ENCODE assay signal across 10 mouse cellular contexts in the genomic region with DNA sequence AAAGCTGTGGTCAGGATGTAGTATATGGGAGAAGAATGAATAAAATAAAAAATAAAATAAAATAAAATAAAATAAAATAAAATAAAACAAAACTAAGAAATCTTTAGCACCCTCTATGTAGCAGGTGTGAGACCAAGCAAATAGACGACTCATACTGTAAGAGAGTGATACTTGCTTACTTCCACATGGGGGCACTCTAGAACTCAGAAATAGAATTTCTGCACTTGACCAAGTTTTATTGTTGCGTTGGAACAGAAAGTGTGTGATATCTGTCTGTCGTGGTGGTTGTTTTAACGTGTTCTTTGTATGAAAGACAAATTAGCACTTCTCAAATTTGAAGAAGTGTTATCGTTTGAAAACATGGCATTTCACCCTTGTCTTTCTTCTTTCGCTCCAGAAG.
DNase-seq lines count a peak whose midpoint lies in the region; ATAC-seq and TF ChIP-seq lines count a peak whose summit lies in the region.
"Had no signal": no experiment of that assay in that cellular context is flagged by ENCODE, and none has a peak within 500 bp of the region (broad histone marks: within the 10 kb centered on the region; RNA-seq: fewer than 3 reads in every experiment).

No protein-coding gene starts in this region.

- DNase-seq in left cerebral cortex, adult 2 months (ENCODE audit: extremely low spot score in 1 of 2, low spot score in 2 of 2), result no peak
- DNase-seq in left cerebral cortex, adult 8-10 months (ENCODE audit: low spot score in 2 of 2), result no peak
- peak; percentile 8 for DNase-seq in MEL (ENCODE audit: low read depth, low spot score)
- DNase-seq in embryo, embryonic 11.5 days (ENCODE audit: low read depth, low spot score), result peak; percentile 27
- DNase-seq in naive thymus-derived CD4-positive, alpha-beta T cell, adult 2 months (ENCODE audit: low read depth), result peak; percentile 16
- DNase-seq: lung, adult 2 months had no signal

- no peaks in the 10 kb centered on the region for H3K4me1 ChIP-seq in MEL (ENCODE audit: control insufficient read depth in 1 of 2, insufficient read depth in 2 of 2, low read length in 2 of 2)
- H3K4me1 ChIP-seq: heart, embryonic 15.5 days; stomach, embryonic 15.5 days had no signal

- TF ChIP-seq EP300 in MEL (IDR thresholded peaks at IDR 0.05; ENCODE audit: low read depth in 1 of 2, low read length in 2 of 2), result no peak

- no peaks in the 10 kb centered on the region for H3K27me3 ChIP-seq in MEL (ENCODE audit: control insufficient read depth in 1 of 2, insufficient read depth in 2 of 2, low read length in 2 of 2)
- H3K27me3 ChIP-seq: heart, embryonic 15.5 days; stomach, embryonic 15.5 days had no signal

- TF ChIP-seq RAD21 in MEL (IDR thresholded peaks at IDR 0.05; ENCODE audit: low read depth, low read length), result peak; percentile 36

- H3K9ac ChIP-seq in MEL (ENCODE audit: control insufficient read depth, low read depth, low read length, poor library complexity, severe bottlenecking), result no peak overlapping the region
- H3K9ac ChIP-seq: heart, embryonic 15.5 days; stomach, embryonic 15.5 days had no signal

- TF ChIP-seq POLR2A in MEL (IDR thresholded peaks at IDR 0.05; ENCODE audit: control insufficient read depth in 1 of 2, insufficient read depth in 1 of 2, low read depth in 1 of 2, low read length in 2 of 2, poor library complexity in 1 of 2), result no peak

- H3K4me3 ChIP-seq in left cerebral cortex, adult 2 months, result no peak overlapping the region
- no peak overlapping the region for H3K4me3 ChIP-seq in MEL (ENCODE audit: control insufficient read depth in 1 of 2, insufficient read depth in 1 of 2, low read depth in 2 of 2, low read length in 2 of 2)
- H3K4me3 ChIP-seq: heart, embryonic 15.5 days; stomach, embryonic 15.5 days had no signal

- intact Hi-C loops in left cerebral cortex, adult 2 months (cut with DNase I), result loop anchor here (2.0 kb wide), 2 partner anchors 564 to 828 kb away; no protein-coding TSS in a partner anchor

- H3K9me3 ChIP-seq in MEL (replicated peaks; ENCODE audit: insufficient read depth, low read length), result no peaks in the 10 kb centered on the region
- H3K9me3 ChIP-seq: heart, embryonic 15.5 days; stomach, embryonic 15.5 days had no signal

- TF ChIP-seq CTCF in left cerebral cortex, adult 2 months (IDR thresholded peaks at IDR 0.05), result peak; percentile 75
- peak in 1 of 3 experiments; percentile 41; a peak in 2 of 6 replicates for TF ChIP-seq CTCF in MEL (IDR thresholded peaks at IDR 0.05 in 2 of 3, conservative IDR thresholded peaks at IDR 0.05 in 1 of 3; ENCODE audit: control insufficient read depth in 1 of 3, insufficient read depth in 1 of 3, low read depth in 2 of 3, low read length in 3 of 3, poor library complexity in 1 of 3, severe bottlenecking in 1 of 3)

- no peak for ATAC-seq in erythroblast, adult 5-6 weeks (replicated peaks; ENCODE audit: low FRiP score, poor library complexity, severe bottlenecking)
- ATAC-seq in megakaryocyte, adult 5-6 weeks (ENCODE audit: poor library complexity, severe bottlenecking), result no peak

- no peaks in the 10 kb centered on the region for H3K79me2 ChIP-seq in MEL (ENCODE audit: control insufficient read depth, insufficient read depth, low read length, poor library complexity)

- H3K36me3 ChIP-seq in MEL (ENCODE audit: control insufficient read depth in 1 of 2, insufficient read depth in 2 of 2, low read length in 2 of 2), result no peaks in the 10 kb centered on the region
- H3K36me3 ChIP-seq: heart, embryonic 15.5 days; stomach, embryonic 15.5 days had no signal

- H3K27ac ChIP-seq in left cerebral cortex, adult 2 months, result no peak overlapping the region
- H3K27ac ChIP-seq in MEL (ENCODE audit: control insufficient read depth, low read depth, low read length), result no peak overlapping the region
- H3K27ac ChIP-seq: heart, embryonic 15.5 days; stomach, embryonic 15.5 days had no signal

TF ChIP-seq in MEL, 35 proteins besides CTCF, POLR2A, EP300 and RAD21:
- TF ChIP-seq TCF12 (IDR thresholded peaks at IDR 0.05; ENCODE audit: low read depth, low read length), result no peak
- TF ChIP-seq POLR2AphosphoS2 (IDR thresholded peaks at IDR 0.05; ENCODE audit: low read length), result no peak
- TF ChIP-seq NELFE (IDR thresholded peaks at IDR 0.05; ENCODE audit: low read depth, low read length), result no peak
- peak; percentile 26 for TF ChIP-seq SMC3 (IDR thresholded peaks at IDR 0.05; ENCODE audit: low read depth, low read length)
- TF ChIP-seq ETS1 (IDR thresholded peaks at IDR 0.05; ENCODE audit: low read depth, low read length), result no peak
- TF ChIP-seq ZMIZ1 (IDR thresholded peaks at IDR 0.05; ENCODE audit: low read depth, low read length), result no peak
- TF ChIP-seq ELF1 (IDR thresholded peaks at IDR 0.05; ENCODE audit: low read depth, low read length), result no peak
- TF ChIP-seq MEF2A (IDR thresholded peaks at IDR 0.05; ENCODE audit: extremely low read depth, insufficient replicate concordance, low read depth, low read length, poor library complexity, severe bottlenecking), result no peak
- no peak for TF ChIP-seq JUND (IDR thresholded peaks at IDR 0.05; ENCODE audit: low read depth, low read length)
- TF ChIP-seq HCFC1 (IDR thresholded peaks at IDR 0.05; ENCODE audit: low read depth, low read length), result no peak
- 0 out of 2 replicates have a peak, but pooled peaks have one; percentile 20 for TF ChIP-seq ZC3H11A (IDR thresholded peaks at IDR 0.05; ENCODE audit: low read depth, low read length)
- no peak for TF ChIP-seq KAT2A (conservative IDR thresholded peaks at IDR 0.05; ENCODE audit: low read depth, low read length)

Comparison
In these comparisons a context has a peak if more than half of its experiments do, and no peak if none do; other contexts are left out.
1. DNase-seq: peak in MEL (single experiment), embryo, embryonic 11.5 days (single experiment) and naive thymus-derived CD4-positive, alpha-beta T cell, adult 2 months (single experiment); none in left cerebral cortex, adult 2 months (0 of 2) and left cerebral cortex, adult 8-10 months (0 of 2).